Mouse (Mus musculus) embryonic facial prominence, embryonic 12.5 days (tissue): ENCODE results near the gene Vsig10. TPM values are rescaled to one million over a fixed set of nuclear protein-coding genes. Genes with fewer than 3 reads are reported as not detected.

ENCODE experiments used
- ATAC-seq: fragments of 200-750 bp; cut with Nextera tagmentation; 2 replicates; pipeline ENCODE4 v1.8.0; 2017; ENCODE audit not compliant: insufficient number of reproducible peaks, insufficient read depth, low FRiP score, low TSS enrichment
- H3K27ac ChIP-seq: fragments of 300-500 bp; sonication (generic); 2 replicates; pipeline ENCODE4 v1.5.1; 2016; ENCODE audit warnings: mild to moderate bottlenecking
- H3K27me3 ChIP-seq: fragments of 300-500 bp; sonication (generic); 2 replicates; pipeline ENCODE4 v1.6.1; 2016; ENCODE audit warnings: mild to moderate bottlenecking, moderate library complexity
- H3K36me3 ChIP-seq: fragments of 300-500 bp; sonication (generic); 2 replicates; pipeline ENCODE4 v1.6.1; 2016; ENCODE audit warnings: mild to moderate bottlenecking
- H3K4me1 ChIP-seq: fragments of 300-500 bp; sonication (generic); 2 replicates; pipeline ENCODE4 v1.6.1; 2016
- H3K4me2 ChIP-seq: fragments of 300-500 bp; sonication (generic); replicated peaks from 2 replicates; pipeline ENCODE4 v1.6.1; 2016; ENCODE audit warnings: mild to moderate bottlenecking, moderate library complexity
- H3K4me3 ChIP-seq: fragments of 300-500 bp; sonication (generic); 2 replicates; pipeline ENCODE4 v1.5.1; 2016; ENCODE audit warnings: mild to moderate bottlenecking
- H3K9ac ChIP-seq: fragments of 300-500 bp; sonication (generic); 2 replicates; pipeline ENCODE4 v1.6.1; 2016; ENCODE audit warnings: mild to moderate bottlenecking, moderate library complexity
- H3K9me3 ChIP-seq: fragments of 300-500 bp; sonication (generic); 2 replicates; pipeline ENCODE4 v1.6.1; 2016; ENCODE audit warnings: mild to moderate bottlenecking, moderate library complexity
- WGBS: fragments of 180-500 bp; shearing (Covaris S2); methylation state at CpG from one replicate; pipeline ENCODE4 v1.1.7; 2016; 5-methylcytosine and 5-hydroxymethylcytosine counted together
- polyA plus RNA-seq: library from polyadenylated mRNA; unstranded; fragments of >200 nt; fragmentation: Nextera tagmentation; extraction: Ambion mirVana; gene quantifications from 2 replicates; pipeline ENCODE4 v1.2.1, GENCODE M21; 2016

The Vsig10 gene
- polyA plus RNA-seq, 1 experiment from 2014 or later, result 6.7 TPM

GRCm38 (mm10) chr5:117304947-117305346, 13.9 kb upstream of the Vsig10 start:
- H3K4me3 ChIP-seq, result no peak overlapping the region
- 73% methylated on average over 7 of the region's 7 CpGs for WGBS
- H3K9me3 ChIP-seq, result no peaks in the 10 kb centered on the region
- no peaks in the 10 kb centered on the region for H3K27me3 ChIP-seq
- H3K4me2 ChIP-seq, result no peak overlapping the region
- no peak for ATAC-seq
- no peak overlapping the region for H3K27ac ChIP-seq
- no peaks in the 10 kb centered on the region for H3K36me3 ChIP-seq
- no peak overlapping the region for H3K9ac ChIP-seq
- no peaks in the 10 kb centered on the region for H3K4me1 ChIP-seq

GRCm38 (mm10) chr5:117305754-117306153, 13.1 kb upstream of the Vsig10 start:
- Histone ChIP-seq H3K4me1 (no peaks in the 10 kb centered on the region), H3K4me2 (no peak overlapping the region), H3K9me3 (no peaks in the 10 kb centered on the region), H3K4me3 (no peak overlapping the region), H3K27ac (no peak overlapping the region), H3K36me3 (no peaks in the 10 kb centered on the region), H3K9ac (no peak overlapping the region), H3K27me3 (no peaks in the 10 kb centered on the region)
- no peak for ATAC-seq
- 94% methylated on average over 5 of the region's 5 CpGs for whole genome bisulfite sequencing

- H3K4me2 ChIP-seq, result no peak overlapping the region
- no peaks in the 10 kb centered on the region for H3K4me1 ChIP-seq
- no peak overlapping the region for H3K4me3 ChIP-seq
- no peaks in the 10 kb centered on the region for H3K36me3 ChIP-seq
- H3K27me3 ChIP-seq, result no peaks in the 10 kb centered on the region
- ATAC-seq, result no peak
- no peaks in the 10 kb centered on the region for H3K9me3 ChIP-seq
- WGBS, result 91% methylated on average over 2 of the region's 2 CpGs
- H3K27ac ChIP-seq, result no peak overlapping the region
- H3K9ac ChIP-seq, result no peak overlapping the region
Observed at GRCm38 (mm10) chr5:117306826-117307225, 12.1 kb upstream of the Vsig10 start.

- Histone ChIP-seq H3K4me1 (no peaks in the 10 kb centered on the region), H3K27me3 (no peaks in the 10 kb centered on the region), H3K36me3 (no peaks in the 10 kb centered on the region), H3K9me3 (no peaks in the 10 kb centered on the region), H3K4me2 (no peak overlapping the region), H3K4me3 (no peak overlapping the region), H3K27ac (no peak overlapping the region), H3K9ac (no peak overlapping the region)
- no peak for ATAC-seq
- WGBS, result 34% methylated on average over 11 of the region's 11 CpGs
Observed at GRCm38 (mm10) chr5:117307699-117308098, 11.2 kb upstream of the Vsig10 start.

GRCm38 (mm10) chr5:117313420-117313819, 5.5 kb upstream of the Vsig10 start:
- Histone ChIP-seq H3K9ac (no peak overlapping the region), H3K27me3 (peaks cover 18% of the 10 kb centered on the region; the same call in 1 of the 2 replicates), H3K36me3 (no peaks in the 10 kb centered on the region), H3K4me2 (peak overlapping the region; percentile 44), H3K4me1 (peaks cover 12% of the 10 kb centered on the region), H3K4me3 (peak overlapping the region; percentile 18; the same call in 1 of the 2 replicates), H3K27ac (no peak overlapping the region), H3K9me3 (no peaks in the 10 kb centered on the region)
- WGBS, result 17% methylated on average over 14 of the region's 14 CpGs
- no peak for ATAC-seq

GRCm38 (mm10) chr5:117313909-117314308, 5.0 kb upstream of the Vsig10 start:
- no peaks in the 10 kb centered on the region for H3K36me3 ChIP-seq
- H3K27me3 ChIP-seq, result peaks cover 18% of the 10 kb centered on the region; the same call in 1 of the 2 replicates
- H3K4me2 ChIP-seq, result peak overlapping the region; percentile 44
- no peak for ATAC-seq
- no peak overlapping the region for H3K27ac ChIP-seq
- H3K4me1 ChIP-seq, result peaks cover 12% of the 10 kb centered on the region
- WGBS, result 32% methylated on average over 10 of the region's 10 CpGs
- peak overlapping the region; percentile 18; the same call in 1 of the 2 replicates for H3K4me3 ChIP-seq
- no peaks in the 10 kb centered on the region for H3K9me3 ChIP-seq
- H3K9ac ChIP-seq, result no peak overlapping the region

- H3K27me3 ChIP-seq, result peaks cover 18% of the 10 kb centered on the region; the same call in 1 of the 2 replicates
Observed at GRCm38 (mm10) chr5:117314587-117315428, 4.1 kb upstream of the Vsig10 start.

GRCm38 (mm10) chr5:117323751-117324150, 4.9 kb downstream of the Vsig10 start:
- H3K4me2 ChIP-seq, result no peak overlapping the region
- H3K4me3 ChIP-seq, result no peak overlapping the region
- 86% methylated on average over 9 of the region's 9 CpGs for WGBS
- H3K36me3 ChIP-seq, result no peaks in the 10 kb centered on the region
- H3K27ac ChIP-seq, result no peak overlapping the region
- H3K9me3 ChIP-seq, result no peaks in the 10 kb centered on the region
- no peak overlapping the region for H3K9ac ChIP-seq
- peaks cover 5% of the 10 kb centered on the region for H3K4me1 ChIP-seq
- H3K27me3 ChIP-seq, result peaks cover 11% of the 10 kb centered on the region
- no peak for ATAC-seq

More at GRCm38 (mm10) chr5:117314587-117315428, 4.1 kb upstream of the Vsig10 start:
- WGBS, result 19% methylated on average over 9 of the region's 9 CpGs
- Histone ChIP-seq H3K4me2 (0 out of 2 replicates have a peak overlapping the region, but pooled peaks have one; percentile 17), H3K27ac (no peak overlapping the region), H3K9me3 (no peaks in the 10 kb centered on the region), H3K4me3 (no peak overlapping the region), H3K9ac (no peak overlapping the region), H3K4me1 (peaks cover 14% of the 10 kb centered on the region), H3K36me3 (no peaks in the 10 kb centered on the region)
- no peak for ATAC-seq

- Histone ChIP-seq H3K36me3 (no peaks in the 10 kb centered on the region), H3K4me2 (no peak overlapping the region), H3K9me3 (no peaks in the 10 kb centered on the region), H3K4me1 (no peaks in the 10 kb centered on the region), H3K27ac (no peak overlapping the region), H3K9ac (no peak overlapping the region), H3K27me3 (0 out of 2 replicates have a peak, but pooled peaks cover 3% of the 10 kb centered on the region), H3K4me3 (no peak overlapping the region)
- ATAC-seq, result no peak
- WGBS, result 78% methylated on average over 6 of the region's 6 CpGs
Observed at GRCm38 (mm10) chr5:117326408-117326807, 7.5 kb downstream of the Vsig10 start.

- Histone ChIP-seq H3K27me3 (no peaks in the 10 kb centered on the region), H3K36me3 (peaks cover 6% of the 10 kb centered on the region; the same call in 1 of the 2 replicates), H3K27ac (no peak overlapping the region), H3K4me3 (no peak overlapping the region), H3K4me2 (no peak overlapping the region), H3K9ac (no peak overlapping the region), H3K9me3 (no peaks in the 10 kb centered on the region), H3K4me1 (no peaks in the 10 kb centered on the region)
- no peak for ATAC-seq
- 76% methylated on average over 7 of the region's 7 CpGs for WGBS
Observed at GRCm38 (mm10) chr5:117330457-117330856, 11.6 kb downstream of the Vsig10 start.

GRCm38 (mm10) chr5:117337999-117338398, 19.1 kb downstream of the Vsig10 start:
- no peak overlapping the region for H3K9ac ChIP-seq
- H3K4me2 ChIP-seq, result no peak overlapping the region
- 89% methylated on average over 10 of the region's 10 CpGs for WGBS

GRCm38 (mm10) chr5:117338503-117338902, 19.6 kb downstream of the Vsig10 start:
- Histone ChIP-seq H3K4me3 (no peak overlapping the region), H3K4me1 (no peaks in the 10 kb centered on the region), H3K9me3 (no peaks in the 10 kb centered on the region), H3K36me3 (peaks cover 10% of the 10 kb centered on the region; the same call in 1 of the 2 replicates), H3K27ac (no peak overlapping the region), H3K27me3 (no peaks in the 10 kb centered on the region), H3K4me2 (no peak overlapping the region), H3K9ac (no peak overlapping the region)
- 83% methylated on average over 8 of the region's 8 CpGs for WGBS
- ATAC-seq, result no peak

More at GRCm38 (mm10) chr5:117337999-117338398, 19.1 kb downstream of the Vsig10 start:
- no peaks in the 10 kb centered on the region for H3K4me1 ChIP-seq
- ATAC-seq, result no peak
- peaks cover 10% of the 10 kb centered on the region; the same call in 1 of the 2 replicates for H3K36me3 ChIP-seq
- no peak overlapping the region for H3K27ac ChIP-seq
- no peaks in the 10 kb centered on the region for H3K27me3 ChIP-seq
- no peaks in the 10 kb centered on the region for H3K9me3 ChIP-seq
- no peak overlapping the region for H3K4me3 ChIP-seq
